Mouse (Mus musculus): Measurements from ENCODE around the gene Alcam. TPM values are rescaled to one million over a fixed set of nuclear protein-coding genes. Genes with fewer than 3 reads are reported as not detected.

Alcam gene
- total and polyA plus RNA-seq, 3 experiments, result not detected

DNA sequence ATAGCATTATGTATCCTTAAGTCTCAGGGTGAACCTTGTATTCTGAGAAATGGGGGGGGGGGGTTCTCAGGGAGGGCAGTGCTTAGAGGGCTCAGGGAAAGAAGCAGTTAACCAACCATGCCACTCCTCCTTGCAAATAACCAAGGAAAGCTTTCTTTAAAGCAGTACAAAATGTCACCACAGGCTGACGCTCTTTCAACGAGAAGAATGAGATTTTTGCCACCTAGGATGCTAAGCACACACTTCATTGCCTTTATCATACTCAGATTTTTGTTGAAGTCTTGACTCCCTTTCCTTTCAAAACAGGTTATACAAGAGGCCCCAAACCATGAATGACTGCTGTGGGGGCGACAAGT, 4.0 kb downstream of the Alcam start:
- no peak overlapping the region for H3K27ac ChIP-seq (ENCODE audit: control insufficient read depth, low read depth, low read length)
- H3K79me2 ChIP-seq (ENCODE audit: control insufficient read depth, insufficient read depth, low read length, poor library complexity), result no peaks in the 10 kb centered on the region
- H3K4me3 ChIP-seq (ENCODE audit: control insufficient read depth in 1 of 2, insufficient read depth in 1 of 2, low read depth in 2 of 2, low read length in 2 of 2), result no peak overlapping the region
- no peaks in the 10 kb centered on the region for H3K27me3 ChIP-seq (ENCODE audit: control insufficient read depth in 1 of 2, insufficient read depth in 2 of 2, low read length in 2 of 2)
- no peaks in the 10 kb centered on the region for H3K9me3 ChIP-seq (replicated peaks; ENCODE audit: insufficient read depth, low read length)
- no peaks in the 10 kb centered on the region for H3K36me3 ChIP-seq (ENCODE audit: control insufficient read depth in 1 of 2, insufficient read depth in 2 of 2, low read length in 2 of 2)
- H3K4me1 ChIP-seq (ENCODE audit: control insufficient read depth in 1 of 2, insufficient read depth in 2 of 2, low read length in 2 of 2), result no peaks in the 10 kb centered on the region
- no peak overlapping the region for H3K9ac ChIP-seq (ENCODE audit: control insufficient read depth, low read depth, low read length, poor library complexity, severe bottlenecking)
- DNase-seq (ENCODE audit: low read depth, low spot score), result no peak
- no peak for TF ChIP-seq HCFC1 (IDR thresholded peaks at IDR 0.05; ENCODE audit: low read depth, low read length)
- no peak for TF ChIP-seq NRF1 (IDR thresholded peaks at IDR 0.05; ENCODE audit: insufficient read depth, low read depth, low read length, poor library complexity, severe bottlenecking)
- TF ChIP-seq POLR2AphosphoS5 (IDR thresholded peaks at IDR 0.05; ENCODE audit: borderline replicate concordance, low read depth, low read length), result no peak
- no peak for TF ChIP-seq EP300 (IDR thresholded peaks at IDR 0.05; ENCODE audit: low read depth in 1 of 2, low read length in 2 of 2)

DNA sequence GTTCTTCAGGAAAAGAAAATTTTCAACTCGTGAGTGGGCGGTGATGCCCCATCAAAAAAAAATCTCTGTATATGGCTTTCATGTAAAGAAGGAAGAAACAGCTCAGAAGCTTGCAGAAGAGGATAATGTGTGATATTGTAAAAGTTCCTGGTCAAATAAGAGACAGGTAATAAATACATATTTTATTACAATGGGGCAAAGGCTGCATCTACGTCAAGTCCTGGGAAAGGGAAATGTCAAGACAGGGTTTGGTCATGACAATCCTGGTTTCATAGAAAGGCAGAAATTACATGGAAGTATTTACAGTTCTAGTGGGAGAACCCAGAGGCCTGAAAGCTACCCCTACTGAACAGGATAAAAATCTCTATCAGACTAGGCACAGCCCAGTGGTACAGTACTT, 7.9 kb downstream of the Alcam start:
- Histone ChIP-seq H3K4me3 (ENCODE audit: control insufficient read depth in 1 of 2, insufficient read depth in 1 of 2, low read depth in 2 of 2, low read length in 2 of 2) (no peak overlapping the region), H3K9me3 (replicated peaks; ENCODE audit: insufficient read depth, low read length) (no peaks in the 10 kb centered on the region), H3K79me2 (ENCODE audit: control insufficient read depth, insufficient read depth, low read length, poor library complexity) (no peaks in the 10 kb centered on the region), H3K4me1 (ENCODE audit: control insufficient read depth in 1 of 2, insufficient read depth in 2 of 2, low read length in 2 of 2) (no peaks in the 10 kb centered on the region), H3K27ac (ENCODE audit: control insufficient read depth, low read depth, low read length) (no peak overlapping the region), H3K9ac (ENCODE audit: control insufficient read depth, low read depth, low read length, poor library complexity, severe bottlenecking) (no peak overlapping the region), H3K27me3 (ENCODE audit: control insufficient read depth in 1 of 2, insufficient read depth in 2 of 2, low read length in 2 of 2) (no peaks in the 10 kb centered on the region), H3K36me3 (ENCODE audit: control insufficient read depth in 1 of 2, insufficient read depth in 2 of 2, low read length in 2 of 2) (no peaks in the 10 kb centered on the region)
- DNase-seq (ENCODE audit: low read depth, low spot score), result no peak
- TF ChIP-seq RCOR1 (IDR thresholded peaks at IDR 0.05; ENCODE audit: low read depth, low read length), result no peak
- no peak for TF ChIP-seq CHD2 (IDR thresholded peaks at IDR 0.05; ENCODE audit: low read length)
- TF ChIP-seq CTCF (IDR thresholded peaks at IDR 0.05 in 2 of 3, conservative IDR thresholded peaks at IDR 0.05 in 1 of 3; ENCODE audit: control insufficient read depth in 1 of 3, insufficient read depth in 1 of 3, low read depth in 2 of 3, low read length in 3 of 3, poor library complexity in 1 of 3, severe bottlenecking in 1 of 3), result no peak
- no peak for TF ChIP-seq MAFK (IDR thresholded peaks at IDR 0.05; ENCODE audit: borderline replicate concordance, low read depth, low read length)
- no peak for TF ChIP-seq HCFC1 (IDR thresholded peaks at IDR 0.05; ENCODE audit: low read depth, low read length)
- no peak for TF ChIP-seq TAL1 (IDR thresholded peaks at IDR 0.05; ENCODE audit: low read length)
- TF ChIP-seq NELFE (IDR thresholded peaks at IDR 0.05; ENCODE audit: low read depth, low read length), result no peak
- no peak for TF ChIP-seq USF1 (IDR thresholded peaks at IDR 0.05; ENCODE audit: low read depth, low read length)
- TF ChIP-seq BHLHE40 (IDR thresholded peaks at IDR 0.05; ENCODE audit: borderline replicate concordance, low read depth, low read length), result no peak

DNA sequence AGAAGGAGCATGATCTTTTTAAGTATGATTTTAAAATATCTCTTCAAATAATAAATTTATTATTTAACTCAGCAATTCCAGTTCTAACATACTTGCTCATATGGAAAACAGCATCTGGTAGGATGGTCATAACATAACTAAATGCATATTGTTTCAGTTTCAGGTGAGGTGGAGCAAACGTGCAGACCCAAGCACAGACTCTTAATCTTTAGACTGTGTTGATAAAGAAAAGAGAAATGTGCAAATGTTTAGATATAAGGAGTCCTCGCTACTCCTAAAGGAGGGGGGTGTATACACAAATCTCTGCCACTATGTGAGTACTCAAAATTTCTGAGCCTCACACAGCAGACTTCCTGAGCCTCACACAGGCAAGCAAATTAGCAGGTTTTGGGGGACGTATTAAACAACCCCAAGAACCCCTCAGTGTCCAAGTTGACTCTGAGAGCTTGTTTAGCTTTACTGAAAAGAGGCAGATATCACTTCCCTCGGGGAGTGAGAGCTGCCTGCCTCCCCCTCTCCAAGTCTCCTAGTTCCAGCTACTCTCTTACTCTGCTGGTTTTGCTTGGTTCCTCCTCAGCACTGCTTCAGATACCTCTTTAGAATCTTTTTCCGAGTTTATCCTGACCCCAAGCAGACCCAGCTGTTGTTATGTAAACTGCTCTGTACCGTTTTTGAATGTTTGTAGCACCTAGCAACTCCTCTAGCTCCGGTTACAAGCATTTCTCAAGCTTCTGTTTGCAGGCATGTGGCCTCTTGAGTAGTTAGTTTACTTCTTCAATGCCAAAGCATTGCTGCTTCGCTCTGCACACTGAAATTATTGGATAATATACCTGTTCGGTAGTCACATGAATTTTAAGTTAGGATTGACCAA, 10.0 kb downstream of the Alcam start:
- Histone ChIP-seq H3K9me3 (replicated peaks; ENCODE audit: insufficient read depth, low read length) (no peaks in the 10 kb centered on the region), H3K36me3 (ENCODE audit: control insufficient read depth in 1 of 2, insufficient read depth in 2 of 2, low read length in 2 of 2) (no peaks in the 10 kb centered on the region), H3K4me1 (ENCODE audit: control insufficient read depth in 1 of 2, insufficient read depth in 2 of 2, low read length in 2 of 2) (no peaks in the 10 kb centered on the region), H3K9ac (ENCODE audit: control insufficient read depth, low read depth, low read length, poor library complexity, severe bottlenecking) (no peak overlapping the region), H3K79me2 (ENCODE audit: control insufficient read depth, insufficient read depth, low read length, poor library complexity) (no peaks in the 10 kb centered on the region), H3K4me3 (ENCODE audit: control insufficient read depth in 1 of 2, insufficient read depth in 1 of 2, low read depth in 2 of 2, low read length in 2 of 2) (no peak overlapping the region), H3K27ac (ENCODE audit: control insufficient read depth, low read depth, low read length) (no peak overlapping the region), H3K27me3 (ENCODE audit: control insufficient read depth in 1 of 2, insufficient read depth in 2 of 2, low read length in 2 of 2) (no peaks in the 10 kb centered on the region)
- no peak for DNase-seq (ENCODE audit: low read depth, low spot score)
- TF ChIP-seq SMC3 (IDR thresholded peaks at IDR 0.05; ENCODE audit: low read depth, low read length) (no peak), CHD2 (IDR thresholded peaks at IDR 0.05; ENCODE audit: low read length) (no peak)
